Mouse (Mus musculus) C2C12 (cell line): ENCODE measurements around the gene Hes1. TPM values are rescaled to one million over a fixed set of nuclear protein-coding genes. Genes with fewer than 3 reads are reported as not detected.

Experiments
- H3K27me3 ChIP-seq: one replicate; pipeline ENCODE4 v1.6.1; 2011; ENCODE audit not compliant: control insufficient read depth, insufficient read depth, insufficient read length
- H3K36me3 ChIP-seq: one replicate; pipeline ENCODE4 v1.6.1; 2011; ENCODE audit not compliant: control insufficient read depth, insufficient read depth
- H3K4me3 ChIP-seq: one replicate; pipeline ENCODE4 v1.5.1; 2011; ENCODE audit warnings: mild to moderate bottlenecking, control low read depth; ENCODE audit not compliant: poor library complexity, insufficient read depth, severe bottlenecking
- H3K79me2 ChIP-seq: one replicate; pipeline ENCODE4 v1.6.1; 2011; ENCODE audit not compliant: control insufficient read depth, insufficient read depth
- H3K79me3 ChIP-seq: one replicate; pipeline ENCODE4 v1.6.1; 2011; ENCODE audit warnings: low read depth, control low read depth
- H3ac ChIP-seq: one replicate; pipeline ENCODE3; 2011; ENCODE audit warnings: low read depth; ENCODE audit not compliant: control insufficient read depth, insufficient read length
- CEBPB ChIP-seq: IDR thresholded peaks from one replicate; pipeline ENCODE4 v1.6.1; 2011; ENCODE audit warnings: low read depth, mild to moderate bottlenecking, control low read depth, moderate library complexity
- CTCF ChIP-seq: IDR thresholded peaks from one replicate; pipeline ENCODE4 v1.5.1; 2011; ENCODE audit not compliant: control insufficient read depth, insufficient read depth, insufficient read length
- FOSL1 ChIP-seq: IDR thresholded peaks from one replicate; pipeline ENCODE4 v1.8.0; 2011; ENCODE audit warnings: mild to moderate bottlenecking, low read length; ENCODE audit not compliant: poor library complexity, insufficient read depth, severe bottlenecking
- MAX ChIP-seq: IDR thresholded peaks from one replicate; pipeline ENCODE4 v1.6.1; 2011; ENCODE audit warnings: mild to moderate bottlenecking, control low read depth
- MYOD1 ChIP-seq: IDR thresholded peaks from one replicate; pipeline ENCODE4 v1.6.1; 2011; ENCODE audit warnings: low read depth; ENCODE audit not compliant: control insufficient read depth, insufficient read length
- MYOG ChIP-seq: IDR thresholded peaks from one replicate; pipeline ENCODE4 v1.6.1; 2011; ENCODE audit not compliant: control insufficient read depth, insufficient read length; ENCODE audit errors: extremely low read depth
- USF1 ChIP-seq: IDR thresholded peaks from one replicate; pipeline ENCODE4 v1.6.1; 2011; ENCODE audit warnings: low read depth, mild to moderate bottlenecking, control low read depth, moderate library complexity
- long read RNA-seq, 2 experiments: library from polyadenylated mRNA; unstranded; transcript quantifications; one replicate each; pipeline ENCODE4 v2.0.0; 2019 to 2020
- polyA plus RNA-seq: library from polyadenylated mRNA; unstranded; fragments of >200 nt; fragmentation: generic; extraction: Trizol; gene quantifications from one replicate; pipeline ENCODE4 v1.2.1, GENCODE M21; 2012; ENCODE audit warnings: missing spikeins

The Hes1 gene
- polyA plus RNA-seq, result 41.9 TPM
- long read RNA-seq, experiment 1, transcript Hes1-201 (4 exons, 1,468 nt), result major isoform, 50 of 63 reads
- long read RNA-seq, experiment 1, partial matches to known transcripts, result 1 of 63 reads
- long read RNA-seq, experiment 1, other reads (novel, unspliced or antisense), result 11 of 63 reads
- long read RNA-seq, experiment 2, transcript Hes1-201 (4 exons, 1,468 nt), result major isoform, 100 of 109 reads
- long read RNA-seq, experiment 2, partial matches to known transcripts, result 2 of 109 reads
- long read RNA-seq, experiment 2, other reads (novel, unspliced or antisense), result 6 of 109 reads

DNA sequence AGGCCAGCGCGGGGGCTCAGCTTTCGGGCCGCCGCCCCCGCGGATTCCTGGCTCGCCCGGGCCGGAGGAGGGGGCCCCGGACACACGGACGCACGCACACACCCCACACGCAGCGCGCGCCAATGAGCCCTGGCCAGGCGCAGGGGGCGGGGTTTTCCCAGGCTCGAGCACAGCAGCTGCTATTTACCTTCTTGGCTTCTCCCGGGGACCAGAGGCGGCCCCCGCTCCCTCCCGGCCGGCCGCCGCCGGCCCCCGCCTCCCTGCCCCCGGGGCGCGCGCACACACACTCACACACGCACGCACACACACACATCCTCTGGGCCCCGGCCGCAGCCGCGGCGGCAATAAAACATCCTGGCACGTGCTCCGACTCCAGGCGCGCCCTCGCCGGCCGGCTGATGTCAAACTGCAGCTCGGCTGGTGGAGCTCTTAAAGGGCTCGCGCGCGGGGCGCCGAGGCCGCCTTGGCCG is at the start of gene Hes1:
Gene Hes1, plus strand, starts transcription at position 401 of the 470 bp plus-strand sequence.
- H3K36me3 ChIP-seq, result peaks cover 12% of the 10 kb centered on the region
- peaks cover 35% of the 10 kb centered on the region for H3K79me2 ChIP-seq
- peaks cover 27% of the 10 kb centered on the region for H3K79me3 ChIP-seq
- H3K27me3 ChIP-seq, result no peaks in the 10 kb centered on the region
- TF ChIP-seq USF1 (peak; percentile 44), CEBPB (no peak), CTCF (no peak), MYOD1 (peak; percentile 47), MYOG (no peak), MAX (peak; percentile 97)
- peak within 1 kb of the TSS; percentile 68 for H3K4me3 ChIP-seq
- H3ac ChIP-seq, result peak within 1 kb of the TSS; percentile 85

DNA sequence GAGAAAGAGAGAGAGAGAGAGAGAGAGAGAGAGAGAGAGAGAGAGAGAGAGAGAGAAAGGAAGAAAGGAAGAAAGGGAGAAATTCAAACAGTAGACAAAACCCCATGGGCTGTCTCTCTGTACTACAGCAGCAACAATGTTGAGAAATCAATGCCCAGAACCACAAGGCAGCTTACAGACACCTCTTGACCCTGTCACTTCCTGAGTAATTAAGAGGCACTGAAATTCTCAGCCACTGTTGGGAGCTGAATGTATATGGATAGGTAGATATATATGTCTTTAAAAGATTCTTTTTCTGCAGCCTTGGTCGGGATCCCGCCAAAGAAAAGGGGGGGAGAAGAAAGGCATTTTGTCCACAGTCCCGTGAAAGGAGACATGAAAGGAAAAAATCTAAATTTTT is 48.1 kb upstream of the Hes1 start:
- H3K27me3 ChIP-seq, result no peaks in the 10 kb centered on the region
- H3ac ChIP-seq, result no peak overlapping the region
- H3K79me3 ChIP-seq, result no peaks in the 10 kb centered on the region
- TF ChIP-seq CTCF, result no peak
- no peak for TF ChIP-seq MYOG
- TF ChIP-seq CEBPB, result peak; percentile 21
- TF ChIP-seq USF1, result no peak
- TF ChIP-seq MAX, result no peak
- no peak for TF ChIP-seq MYOD1
- no peak overlapping the region for H3K4me3 ChIP-seq
- no peaks in the 10 kb centered on the region for H3K79me2 ChIP-seq
- H3K36me3 ChIP-seq, result no peaks in the 10 kb centered on the region

DNA sequence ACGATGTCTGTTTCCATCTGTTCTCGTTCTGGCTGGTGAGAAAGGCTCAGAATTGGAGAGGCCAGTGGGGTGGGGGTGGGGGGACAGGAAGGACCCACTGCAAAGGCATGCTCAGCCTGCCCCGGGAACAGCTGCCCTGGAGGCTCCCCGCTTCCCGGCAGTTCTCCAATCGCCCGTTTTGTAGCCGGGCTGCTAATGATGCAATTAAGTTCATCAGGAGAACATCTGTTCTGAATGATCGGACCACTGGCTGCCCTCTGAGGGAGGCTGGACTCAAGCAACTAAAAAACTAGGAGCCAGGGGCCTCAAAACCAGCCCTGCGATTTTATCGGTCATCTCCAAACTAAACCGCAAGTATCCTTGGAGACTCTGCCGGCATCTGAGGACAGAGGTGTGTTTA is 44.1 kb upstream of the Hes1 start:
- H3K27me3 ChIP-seq, result no peaks in the 10 kb centered on the region
- no peaks in the 10 kb centered on the region for H3K79me3 ChIP-seq
- no peaks in the 10 kb centered on the region for H3K79me2 ChIP-seq
- no peaks in the 10 kb centered on the region for H3K36me3 ChIP-seq
- TF ChIP-seq MYOD1 (peak; percentile 38), CTCF (no peak)
- H3K4me3 ChIP-seq, result no peak overlapping the region
- H3ac ChIP-seq, result no peak overlapping the region

DNA sequence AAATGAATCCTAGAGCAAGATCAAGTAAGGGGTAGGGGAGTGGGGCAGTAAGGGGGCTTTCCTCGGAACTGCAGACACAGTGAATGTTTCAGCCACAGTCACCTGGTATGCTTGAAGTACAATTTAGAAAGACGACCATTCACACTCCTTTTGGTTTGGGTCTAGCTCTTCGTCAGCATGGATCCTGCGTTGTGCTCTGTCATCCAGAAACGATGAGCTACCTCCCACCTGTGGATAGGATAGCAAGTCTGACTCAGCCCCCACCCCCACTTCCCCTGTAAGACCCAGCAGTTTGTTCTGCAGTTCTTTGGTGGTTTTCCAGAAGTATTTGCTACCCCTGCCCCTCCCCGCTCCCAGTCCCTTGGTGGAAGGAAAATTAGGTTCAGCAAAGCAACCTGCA is 41.8 kb upstream of the Hes1 start:
- Histone ChIP-seq H3K79me3 (no peaks in the 10 kb centered on the region), H3ac (no peak overlapping the region), H3K79me2 (no peaks in the 10 kb centered on the region), H3K4me3 (no peak overlapping the region), H3K27me3 (no peaks in the 10 kb centered on the region), H3K36me3 (no peaks in the 10 kb centered on the region)
- no peak for TF ChIP-seq CTCF
- no peak for TF ChIP-seq MAX
- TF ChIP-seq CEBPB, result no peak

GRCm38 (mm10) chr16:30022890-30023797 is 41.0 kb upstream of the Hes1 start:
- H3K79me3 ChIP-seq, result no peaks in the 10 kb centered on the region
- no peaks in the 10 kb centered on the region for H3K27me3 ChIP-seq
- no peak overlapping the region for H3ac ChIP-seq
- no peak overlapping the region for H3K4me3 ChIP-seq
- H3K79me2 ChIP-seq, result no peaks in the 10 kb centered on the region
- H3K36me3 ChIP-seq, result no peaks in the 10 kb centered on the region
- TF ChIP-seq FOSL1 (no peak), MAX (no peak), CTCF (no peak), MYOD1 (no peak), CEBPB (no peak), USF1 (no peak), MYOG (no peak)

GRCm38 (mm10) chr16:30024681-30025262 is 39.4 kb upstream of the Hes1 start:
- Histone ChIP-seq H3K79me2 (no peaks in the 10 kb centered on the region), H3K36me3 (no peaks in the 10 kb centered on the region), H3K4me3 (no peak overlapping the region), H3K79me3 (no peaks in the 10 kb centered on the region), H3K27me3 (no peaks in the 10 kb centered on the region), H3ac (no peak overlapping the region)
- no peak for TF ChIP-seq MYOG
- TF ChIP-seq CEBPB, result peak; percentile 72
- no peak for TF ChIP-seq USF1
- TF ChIP-seq MYOD1, result peak; percentile 69
- peak; percentile 40 for TF ChIP-seq FOSL1
- TF ChIP-seq MAX, result no peak
